Comparison of ENCODE assay signal across 24 mouse cellular contexts in genomic region chr16:18723186-18723843, GRCm38 (mm10). TPM values are rescaled to one million over a fixed set of nuclear protein-coding genes. Genes with fewer than 3 reads are reported as not detected.
DNase-seq lines count a peak whose midpoint lies in the region; ATAC-seq and TF ChIP-seq lines count a peak whose summit lies in the region.
"Had no signal": no experiment of that assay in that cellular context is flagged by ENCODE, and none has a peak within 500 bp of the region (broad histone marks: within the 10 kb centered on the region; RNA-seq: fewer than 3 reads in every experiment).

No protein-coding gene starts in this region.

- peaks cover 6% of the 10 kb centered on the region for H3K4me1 ChIP-seq in heart, adult 2 months (ENCODE audit: control insufficient read depth, insufficient read depth, low read length)
- H3K4me1 ChIP-seq in heart, embryonic 12.5 days (replicated peaks), result no peaks in the 10 kb centered on the region
- H3K4me1 ChIP-seq in lung, postnatal 0 days (ENCODE audit: insufficient read depth, low read depth, low read length), result peaks cover 5% of the 10 kb centered on the region; the same call in 1 of the 2 replicates
- peaks cover 21% of the 10 kb centered on the region for H3K4me1 ChIP-seq in lung, adult 2 months (ENCODE audit: control insufficient read depth, insufficient read depth, low read length)
- H3K4me1 ChIP-seq: embryonic facial prominence, embryonic 12.5 days; embryonic facial prominence, embryonic 15.5 days had no signal

- ATAC-seq in heart, embryonic 12.5 days (ENCODE audit: insufficient number of reproducible peaks, low FRiP score), result no peak
- ATAC-seq in lung, postnatal 0 days, result peak; percentile 75
- ATAC-seq: activated CD4-positive, CD25-positive, alpha-beta regulatory T cell, adult 4 months; forebrain, embryonic 14.5 days had no signal

- H3K27me3 ChIP-seq in heart, adult 2 months (ENCODE audit: control insufficient read depth, insufficient read depth, low read length), result no peaks in the 10 kb centered on the region
- H3K27me3 ChIP-seq in heart, embryonic 12.5 days (replicated peaks), result 0 out of 2 replicates have a peak, but pooled peaks cover 6% of the 10 kb centered on the region
- H3K27me3 ChIP-seq in lung, postnatal 0 days (replicated peaks; ENCODE audit: insufficient read depth, low read length), result no peaks in the 10 kb centered on the region
- H3K27me3 ChIP-seq: embryonic facial prominence, embryonic 12.5 days; embryonic facial prominence, embryonic 15.5 days; heart, embryonic 15.5 days had no signal

- TF ChIP-seq POLR2A in heart, adult 2 months (IDR thresholded peaks at IDR 0.05; ENCODE audit: insufficient read depth, low read depth, low read length), result no peak
- TF ChIP-seq POLR2A in lung, adult 2 months (IDR thresholded peaks at IDR 0.05; ENCODE audit: borderline replicate concordance, extremely low read depth, low read depth, low read length), result no peak

- no peak for TF ChIP-seq EP300 in heart, adult 2 months (IDR thresholded peaks at IDR 0.05; ENCODE audit: insufficient read depth, low read depth, low read length)
- peak; percentile 95 for TF ChIP-seq EP300 in lung, postnatal 0 days (IDR thresholded peaks at IDR 0.05)

- intact Hi-C loops in heart, adult 2 months (cut with DNase I), result no loop called here

- no peaks in the 10 kb centered on the region for H3K36me3 ChIP-seq in heart, adult 2 months (ENCODE audit: control insufficient read depth, insufficient read depth, low read length)
- H3K36me3 ChIP-seq in heart, embryonic 12.5 days, result no peaks in the 10 kb centered on the region
- H3K36me3 ChIP-seq in lung, postnatal 0 days (ENCODE audit: insufficient read depth, low read length), result no peaks in the 10 kb centered on the region
- H3K36me3 ChIP-seq: embryonic facial prominence, embryonic 12.5 days; embryonic facial prominence, embryonic 15.5 days; heart, embryonic 15.5 days had no signal

- 44% methylated on average over 3 of the region's 3 CpGs for WGBS in heart, adult 2 months
- WGBS in heart, embryonic 12.5 days, result 74% methylated on average over 3 of the region's 3 CpGs
- WGBS in lung, postnatal 0 days, result 51% methylated on average over 3 of the region's 3 CpGs
- 39% methylated on average over 3 of the region's 3 CpGs for WGBS in lung, adult 2 months

- no peak overlapping the region for H3K9ac ChIP-seq in heart, adult 2 months (ENCODE audit: low read depth, low read length)
- H3K9ac ChIP-seq in heart, embryonic 12.5 days, result no peak overlapping the region
- no peak overlapping the region for H3K9ac ChIP-seq in lung, postnatal 0 days (replicated peaks; ENCODE audit: low read depth)
- H3K9ac ChIP-seq: embryonic facial prominence, embryonic 12.5 days; embryonic facial prominence, embryonic 15.5 days; forebrain, postnatal 0 days; heart, embryonic 15.5 days; hindbrain, embryonic 14.5 days had no signal

- TF ChIP-seq CTCF in heart, adult 2 months (IDR thresholded peaks at IDR 0.05), result peak; percentile 5; the same call in 1 of the 2 replicates
- no peak for TF ChIP-seq CTCF in layer of hippocampus, adult 2 months (conservative IDR thresholded peaks at IDR 0.05)
- TF ChIP-seq CTCF in lung, postnatal 0 days (IDR thresholded peaks at IDR 0.05), result peak; percentile 23; the same call in 1 of the 2 replicates
- no peak for TF ChIP-seq CTCF in lung, adult 2 months (IDR thresholded peaks at IDR 0.05; ENCODE audit: insufficient read depth, low read length)

- H3K4me2 ChIP-seq in heart, embryonic 12.5 days, result no peak overlapping the region
- H3K4me2 ChIP-seq in lung, postnatal 0 days (replicated peaks; ENCODE audit: low read depth, low read length), result no peak overlapping the region
- H3K4me2 ChIP-seq: embryonic facial prominence, embryonic 12.5 days; embryonic facial prominence, embryonic 15.5 days; heart, embryonic 11.5 days; heart, embryonic 15.5 days; hindbrain, embryonic 14.5 days had no signal

- no peak overlapping the region for H3K4me3 ChIP-seq in heart, adult 2 months
- H3K4me3 ChIP-seq in heart, embryonic 12.5 days, result no peak overlapping the region
- no peak overlapping the region for H3K4me3 ChIP-seq in layer of hippocampus, adult 2 months
- H3K4me3 ChIP-seq in lung, postnatal 0 days (ENCODE audit: low read depth, low read length), result no peak overlapping the region
- no peak overlapping the region for H3K4me3 ChIP-seq in lung, adult 2 months (replicated peaks; ENCODE audit: extremely low read depth, low read depth, low read length)
- H3K4me3 ChIP-seq: embryonic facial prominence, embryonic 12.5 days; embryonic facial prominence, embryonic 15.5 days; gastrocnemius, adult 2 months; heart, embryonic 15.5 days had no signal

- no peaks in the 10 kb centered on the region for H3K9me3 ChIP-seq in heart, embryonic 12.5 days (replicated peaks)
- no peaks in the 10 kb centered on the region for H3K9me3 ChIP-seq in lung, postnatal 0 days (ENCODE audit: low read length)
- H3K9me3 ChIP-seq: embryonic facial prominence, embryonic 12.5 days; embryonic facial prominence, embryonic 15.5 days; heart, embryonic 15.5 days had no signal

- H3K27ac ChIP-seq in heart, adult 2 months, result no peak overlapping the region
- H3K27ac ChIP-seq in heart, embryonic 12.5 days (ENCODE audit: poor library complexity, severe bottlenecking), result no peak overlapping the region
- peak overlapping the region; percentile 21; the same call in 1 of the 2 replicates for H3K27ac ChIP-seq in layer of hippocampus, adult 2 months
- peak overlapping the region; percentile 57 for H3K27ac ChIP-seq in lung, postnatal 0 days (ENCODE audit: low read length)
- H3K27ac ChIP-seq: embryonic facial prominence, embryonic 12.5 days; embryonic facial prominence, embryonic 15.5 days; gastrocnemius, adult 2 months; heart, embryonic 15.5 days; hindbrain, embryonic 14.5 days had no signal

- no peak for DNase-seq in heart, adult 2 months
- DNase-seq in layer of hippocampus, adult 2 months (ENCODE audit: low spot score in 2 of 2), result no peak
- DNase-seq in layer of hippocampus, adult 9-10 months (ENCODE audit: low spot score), result no peak
- peak; percentile 60 for DNase-seq in lung, postnatal 0 days (ENCODE audit: low spot score)
- DNase-seq in lung, adult 2 months, result no peak
- no peak for DNase-seq in embryo, embryonic 9.5 days (ENCODE audit: extremely low spot score)
- DNase-seq in yolk sac, embryonic 10.5 days (ENCODE audit: low spot score), result no peak
- DNase-seq: adrenal gland, adult 8-10 months; adrenal gland, postnatal 25 days; cerebellum, adult 18-20 months; cerebellum, adult 9-10 months; gastrocnemius, adult 2 months; gastrocnemius, postnatal 14 days; heart, postnatal 10 days; heart, postnatal 36 days had no signal

- H3K79me2 ChIP-seq in heart, adult 2 months (replicated peaks; ENCODE audit: control insufficient read depth, insufficient read depth, low read length), result no peaks in the 10 kb centered on the region

RNA-seq across cellular contexts. Expression of gene Cldn5, which starts 53.3 kb away (rescaled TPM):
- 10 to 100 TPM; 14.7 to 19.5 TPM for total RNA-seq in heart, adult 2 months (2021)
- polyA plus RNA-seq in heart, adult 2 months (2012; rRNA removed), result 27.6 and 38.3 TPM in 2 replicates
- 5.3 and 6.4 TPM in 2 replicates for polyA plus RNA-seq in heart, embryonic 12.5 days (2016; fragmentation: Nextera tagmentation; extraction: Ambion mirVana)
- 10 to 100 TPM; 41.6 to 44.3 TPM for total RNA-seq in layer of hippocampus, adult 2 months (2021)
- polyA plus RNA-seq in lung, postnatal 0 days (2015; fragmentation: Nextera tagmentation; extraction: Ambion mirVana), result 400 and 432 TPM in 2 replicates
- polyA plus RNA-seq in lung, adult 2 months (2012; rRNA removed), result 753 and 874 TPM in 2 replicates
- polyA plus RNA-seq: activated CD4-positive, CD25-positive, alpha-beta regulatory T cell, adult 4 months had no signal

Comparison
In these comparisons a context has a peak if more than half of its experiments do, and no peak if none do; other contexts are left out.
1. CTCF ChIP-seq: peak in heart, adult 2 months (single experiment) and lung, postnatal 0 days (single experiment); none in layer of hippocampus, adult 2 months (single experiment) and lung, adult 2 months (single experiment).
2. H3K27ac ChIP-seq: peak in layer of hippocampus, adult 2 months (single experiment) and lung, postnatal 0 days (single experiment); none in heart, adult 2 months (single experiment) and heart, embryonic 12.5 days (single experiment).
3. RNA of gene Cldn5, which starts 53.3 kb away (polyA plus RNA-seq): 753 to 874 TPM in lung, adult 2 months and 400 to 432 TPM in lung, postnatal 0 days; 27.6 to 38.3 TPM in heart, adult 2 months and 5.3 to 6.4 TPM in heart, embryonic 12.5 days; every median in the first group is over 10 times any median in the second.